Mouse (Mus musculus) embryo, embryonic 11.5 days (tissue): Measurements from ENCODE around the gene Haao.

ENCODE experiments used
- DNase-seq: peaks from one replicate; pipeline ENCODE4 v3.0.0-alpha.2; 2012; ENCODE audit warnings: low read depth, low spot score

Haao gene

GRCm38 (mm10) chr17:83836048-83836447 is 11.7 kb downstream of the Haao start:
- DNase-seq: no peak

GRCm38 (mm10) chr17:83834120-83834519 is 13.6 kb downstream of the Haao start:
- DNase-seq: no peak

- DNase-seq: no peak
Measured at GRCm38 (mm10) chr17:83830616-83831292, 17.0 kb downstream of the Haao start.

- no peak for DNase-seq
Measured at GRCm38 (mm10) chr17:83829356-83829755, 18.4 kb downstream of the Haao start.

- DNase-seq: no peak
Measured at GRCm38 (mm10) chr17:83823835-83824234, 23.9 kb downstream of the Haao start.

GRCm38 (mm10) chr17:83821876-83822275 is 25.9 kb downstream of the Haao start:
- no peak for DNase-seq

- DNase-seq: no peak
Measured at GRCm38 (mm10) chr17:83820701-83821100, 27.1 kb downstream of the Haao start.

GRCm38 (mm10) chr17:83819503-83819902 is 28.3 kb downstream of the Haao start:
- DNase-seq: no peak

- no peak for DNase-seq
Measured at GRCm38 (mm10) chr17:83816996-83817395, 30.8 kb downstream of the Haao start.

GRCm38 (mm10) chr17:83813050-83813449 is 34.7 kb downstream of the Haao start:
- DNase-seq: no peak

GRCm38 (mm10) chr17:83812200-83812944 is 35.4 kb downstream of the Haao start:
- no peak for DNase-seq

- no peak for DNase-seq
Measured at GRCm38 (mm10) chr17:83810285-83810684, 37.5 kb downstream of the Haao start.

GRCm38 (mm10) chr17:83809197-83809829 is 38.5 kb downstream of the Haao start:
- DNase-seq: no peak

- DNase-seq: no peak
Measured at GRCm38 (mm10) chr17:83808476-83809098, 39.2 kb downstream of the Haao start.

GRCm38 (mm10) chr17:83807778-83808398 is 39.9 kb downstream of the Haao start:
- peak; percentile 46 for DNase-seq

GRCm38 (mm10) chr17:83807345-83807744 is 40.4 kb downstream of the Haao start:
- DNase-seq: no peak

- DNase-seq: no peak
Measured at GRCm38 (mm10) chr17:83805078-83805477, 42.7 kb downstream of the Haao start.

- DNase-seq: no peak
Measured at GRCm38 (mm10) chr17:83803987-83804386, 43.8 kb downstream of the Haao start.

GRCm38 (mm10) chr17:83799506-83800050 is 48.2 kb downstream of the Haao start:
- DNase-seq: no peak

- no peak for DNase-seq
Measured at GRCm38 (mm10) chr17:83795121-83795520, 52.6 kb downstream of the Haao start.

- no peak for DNase-seq
Measured at GRCm38 (mm10) chr17:83792388-83792787, 55.4 kb downstream of the Haao start.
